Mouse (Mus musculus) intestine, postnatal 0 days (tissue): ENCODE results near the gene Exosc7. TPM values are rescaled to one million over a fixed set of nuclear protein-coding genes. Genes with fewer than 3 reads are reported as not detected.

Experiments used
- ATAC-seq: fragments of 200-750 bp; cut with Nextera tagmentation; 2 replicates; pipeline ENCODE4 v1.8.0; 2017; ENCODE audit warnings: mild to moderate bottlenecking, moderate TSS enrichment, moderate library complexity
- H3K27ac ChIP-seq: fragments of 300-500 bp; sonication (generic); 2 replicates; pipeline ENCODE4 v1.5.1; 2014; ENCODE audit warnings: mild to moderate bottlenecking, low read depth, low read length, moderate library complexity
- H3K27me3 ChIP-seq: fragments of 300-500 bp; sonication (generic); replicated peaks from 2 replicates; pipeline ENCODE4 v1.6.1; 2014; ENCODE audit warnings: low read length, mixed read lengths; ENCODE audit not compliant: control insufficient read depth, insufficient read depth
- H3K36me3 ChIP-seq: fragments of 300-500 bp; sonication (generic); 2 replicates; pipeline ENCODE4 v1.6.1; 2014; ENCODE audit warnings: mild to moderate bottlenecking, moderate library complexity; ENCODE audit not compliant: control insufficient read depth, insufficient read depth
- H3K4me1 ChIP-seq: fragments of 300-500 bp; sonication (generic); replicated peaks from 2 replicates; pipeline ENCODE4 v1.6.1; 2014; ENCODE audit warnings: antibody characterized with exemption, low read length, mixed read lengths; ENCODE audit not compliant: control insufficient read depth, insufficient read depth
- H3K4me2 ChIP-seq: fragments of 300-500 bp; sonication (generic); replicated peaks from 2 replicates; pipeline ENCODE4 v1.6.1; 2014; ENCODE audit warnings: low read depth, mild to moderate bottlenecking, moderate library complexity
- H3K4me3 ChIP-seq: fragments of 300-500 bp; sonication (generic); 2 replicates; pipeline ENCODE4 v1.5.1; 2014; ENCODE audit warnings: low read depth, low read length
- H3K9ac ChIP-seq: fragments of 300-500 bp; sonication (generic); 2 replicates; pipeline ENCODE4 v1.6.1; 2014; ENCODE audit warnings: mild to moderate bottlenecking, low read depth, low read length
- H3K9me3 ChIP-seq: fragments of 300-500 bp; sonication (generic); 2 replicates; pipeline ENCODE4 v1.6.1; 2016; ENCODE audit warnings: mixed run types; ENCODE audit not compliant: control insufficient read depth
- CTCF ChIP-seq: sonication (generic); IDR thresholded peaks from 2 replicates; pipeline ENCODE4 v1.5.1; 2016; ENCODE audit warnings: low read depth, mild to moderate bottlenecking, control low read depth, antibody characterized with exemption, moderate library complexity
- WGBS: fragments of 180-500 bp; shearing (Covaris S2); extraction: QIAGEN DNeasy Blood & Tissue Kit; methylation state at CpG from one replicate; pipeline ENCODE4 v1.1.7; 2014; 5-methylcytosine and 5-hydroxymethylcytosine counted together
- polyA plus RNA-seq: library from polyadenylated mRNA; unstranded; fragments of >200 nt; fragmentation: Nextera tagmentation; extraction: Ambion mirVana; gene quantifications from 2 replicates; pipeline ENCODE4 v1.2.1, GENCODE M21; 2015

The Exosc7 gene
- polyA plus RNA-seq, 1 experiment from 2014 or later = 53.6 TPM

- 55% methylated on average over 8 of the region's 8 CpGs for WGBS
- no peak overlapping the region for H3K4me3 ChIP-seq
Measured at GRCm38 (mm10) chr9:123158125-123158836, 45.3 kb downstream of the Exosc7 start.

GRCm38 (mm10) chr9:123159330-123159729 lies 46.3 kb downstream of the Exosc7 start:
- Histone ChIP-seq H3K4me1 (no peaks in the 10 kb centered on the region), H3K4me2 (no peak overlapping the region), H3K4me3 (no peak overlapping the region), H3K9me3 (no peaks in the 10 kb centered on the region), H3K27ac (no peak overlapping the region), H3K9ac (no peak overlapping the region), H3K36me3 (no peaks in the 10 kb centered on the region), H3K27me3 (no peaks in the 10 kb centered on the region)
- ATAC-seq = no peak
- 59% methylated on average over 7 of the region's 7 CpGs for WGBS
- TF ChIP-seq CTCF = peak; percentile 94

More at GRCm38 (mm10) chr9:123158125-123158836, 45.3 kb downstream of the Exosc7 start:
- no peak overlapping the region for H3K27ac ChIP-seq
- H3K9ac ChIP-seq = no peak overlapping the region
- no peaks in the 10 kb centered on the region for H3K4me1 ChIP-seq
- H3K27me3 ChIP-seq = no peaks in the 10 kb centered on the region
- peak; percentile 74 for TF ChIP-seq CTCF
- H3K9me3 ChIP-seq = no peaks in the 10 kb centered on the region
- no peak overlapping the region for H3K4me2 ChIP-seq
- ATAC-seq = no peak; the same call in 1 of the 2 replicates
- no peaks in the 10 kb centered on the region for H3K36me3 ChIP-seq

- TF ChIP-seq CTCF = no peak
- no peaks in the 10 kb centered on the region for H3K36me3 ChIP-seq
- H3K27me3 ChIP-seq = no peaks in the 10 kb centered on the region
- no peak overlapping the region for H3K27ac ChIP-seq
- 57% methylated on average over 2 of the region's 2 CpGs for WGBS
- H3K9me3 ChIP-seq = no peaks in the 10 kb centered on the region
- H3K4me3 ChIP-seq = no peak overlapping the region
- no peak overlapping the region for H3K4me2 ChIP-seq
- H3K9ac ChIP-seq = no peak overlapping the region
- no peaks in the 10 kb centered on the region for H3K4me1 ChIP-seq
- no peak for ATAC-seq
Measured at GRCm38 (mm10) chr9:123161792-123162191, 48.8 kb downstream of the Exosc7 start.

- Histone ChIP-seq H3K27me3 (no peaks in the 10 kb centered on the region), H3K4me3 (no peak overlapping the region), H3K36me3 (no peaks in the 10 kb centered on the region), H3K27ac (no peak overlapping the region), H3K9ac (no peak overlapping the region), H3K4me1 (no peaks in the 10 kb centered on the region), H3K4me2 (no peak overlapping the region), H3K9me3 (no peaks in the 10 kb centered on the region)
- peak; percentile 41; the same call in 1 of the 2 replicates for ATAC-seq
- WGBS = 76% methylated on average over 4 of the region's 4 CpGs
- TF ChIP-seq CTCF = no peak
Measured at GRCm38 (mm10) chr9:123162985-123163694, 50.1 kb downstream of the Exosc7 start.

GRCm38 (mm10) chr9:123165781-123166443 lies 52.9 kb downstream of the Exosc7 start:
- Histone ChIP-seq H3K27me3 (no peaks in the 10 kb centered on the region), H3K4me2 (no peak overlapping the region)
- ATAC-seq = no peak

GRCm38 (mm10) chr9:123173760-123174159 lies 60.7 kb downstream of the Exosc7 start:
- Histone ChIP-seq H3K4me1 (no peaks in the 10 kb centered on the region), H3K9ac (no peak overlapping the region), H3K36me3 (peaks cover 22% of the 10 kb centered on the region), H3K27me3 (no peaks in the 10 kb centered on the region), H3K9me3 (no peaks in the 10 kb centered on the region), H3K4me2 (no peak overlapping the region), H3K4me3 (no peak overlapping the region), H3K27ac (no peak overlapping the region)
- no peak for TF ChIP-seq CTCF
- ATAC-seq = no peak
- 86% methylated on average over 6 of the region's 6 CpGs for WGBS

More at GRCm38 (mm10) chr9:123165781-123166443, 52.9 kb downstream of the Exosc7 start:
- Histone ChIP-seq H3K9ac (no peak overlapping the region), H3K9me3 (no peaks in the 10 kb centered on the region), H3K4me1 (no peaks in the 10 kb centered on the region), H3K4me3 (no peak overlapping the region), H3K36me3 (no peaks in the 10 kb centered on the region), H3K27ac (no peak overlapping the region)
- no peak for TF ChIP-seq CTCF
- 91% methylated on average over 3 of the region's 3 CpGs for WGBS
